Mouse (Mus musculus): ENCODE measurements around the gene Stra8. TPM values are rescaled to one million over a fixed set of nuclear protein-coding genes. Genes with fewer than 3 reads are reported as not detected.

Gene Stra8
- polyA plus RNA-seq (2012): not detected in 2 replicates

DNA sequence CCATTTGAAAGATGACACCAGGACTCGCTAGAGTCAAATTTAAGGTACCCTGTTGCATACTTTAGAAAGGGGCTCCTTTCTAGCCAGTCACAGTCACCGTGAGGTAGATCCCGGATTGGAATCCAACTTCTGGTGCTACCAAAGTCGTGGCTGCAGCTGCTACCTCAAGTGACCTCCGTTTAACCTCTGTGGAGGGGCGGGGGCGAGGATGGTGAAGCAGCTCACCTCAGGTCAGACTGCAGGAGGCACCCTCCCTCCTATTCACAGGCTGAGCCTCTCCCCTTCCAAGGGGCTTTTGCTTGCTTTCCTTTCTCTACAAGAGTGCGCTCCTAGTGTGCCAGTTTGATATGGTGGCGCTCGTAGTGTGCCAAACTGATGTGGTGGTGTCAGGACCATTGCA lies at the start of gene Stra8:
Gene Stra8, plus strand, starts transcription at position 208 of the 400 bp plus-strand sequence.
- Histone ChIP-seq H3K27me3 (ENCODE audit: control insufficient read depth) (no peaks in the 10 kb centered on the region), H3K4me1 (ENCODE audit: control insufficient read depth) (peaks cover 13% of the 10 kb centered on the region), H3K36me3 (ENCODE audit: control insufficient read depth) (no peaks in the 10 kb centered on the region), H3K9me3 (ENCODE audit: control insufficient read depth, low read length) (no peaks in the 10 kb centered on the region), H3K4me3 (replicated peaks) (no peak within 1 kb of the TSS)
- TF ChIP-seq GATA1 (IDR thresholded peaks at IDR 0.05; ENCODE audit: low read length) (no peak), TAL1 (IDR thresholded peaks at IDR 0.05; ENCODE audit: low read length) (no peak)

DNA sequence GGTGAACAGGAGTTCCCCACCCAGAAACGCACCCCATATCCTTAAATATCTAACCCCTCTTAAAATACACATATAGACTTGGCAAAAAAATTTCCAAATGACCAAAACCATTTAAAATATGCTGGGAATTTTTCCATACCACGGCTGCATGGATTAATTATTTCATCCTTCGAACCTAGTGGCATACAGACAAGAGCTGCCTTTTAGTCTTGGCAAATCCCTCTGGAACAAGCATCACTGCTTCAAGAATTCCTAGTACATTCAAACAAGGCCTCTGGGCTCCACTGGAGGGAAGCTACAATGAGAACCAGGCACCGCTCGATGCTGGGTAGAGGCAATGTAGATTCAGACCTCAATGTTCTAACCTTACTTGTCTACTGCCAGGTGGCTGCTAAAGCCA lies 49.2 kb upstream of the Stra8 start:
- H3K4me3 ChIP-seq (replicated peaks): no peak overlapping the region
- H3K27me3 ChIP-seq (ENCODE audit: control insufficient read depth): no peaks in the 10 kb centered on the region
- H3K4me1 ChIP-seq (ENCODE audit: control insufficient read depth): peaks cover 89% of the 10 kb centered on the region
- TF ChIP-seq GATA1 (IDR thresholded peaks at IDR 0.05; ENCODE audit: low read length): no peak
- TF ChIP-seq TAL1 (IDR thresholded peaks at IDR 0.05; ENCODE audit: low read length): no peak
- peaks cover 48% of the 10 kb centered on the region for H3K36me3 ChIP-seq (ENCODE audit: control insufficient read depth)
- no peaks in the 10 kb centered on the region for H3K9me3 ChIP-seq (ENCODE audit: control insufficient read depth, low read length)

DNA sequence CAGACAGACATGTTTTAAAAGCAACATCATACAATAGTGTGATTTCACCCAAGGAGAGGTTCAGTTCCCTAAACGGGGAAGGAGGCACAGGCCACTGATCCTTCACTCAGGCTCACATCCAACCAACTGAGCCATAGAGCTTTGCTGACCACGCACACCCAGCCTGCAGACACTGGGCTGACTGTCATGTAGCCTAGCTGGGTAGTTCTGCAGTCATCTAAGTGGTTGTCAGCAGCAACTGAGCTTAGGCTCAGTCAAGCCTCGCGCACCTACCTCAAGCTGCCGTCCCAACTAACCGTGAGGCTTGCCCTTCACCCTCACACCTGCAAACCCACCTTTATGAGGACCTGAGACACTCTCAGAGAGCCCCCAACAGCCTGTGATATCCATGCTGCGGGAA lies 48.0 kb upstream of the Stra8 start:
- TF ChIP-seq TAL1 (IDR thresholded peaks at IDR 0.05; ENCODE audit: low read length): no peak
- no peak for TF ChIP-seq GATA1 (IDR thresholded peaks at IDR 0.05; ENCODE audit: low read length)
- Histone ChIP-seq H3K4me1 (ENCODE audit: control insufficient read depth) (peaks cover 90% of the 10 kb centered on the region), H3K36me3 (ENCODE audit: control insufficient read depth) (peaks cover 59% of the 10 kb centered on the region), H3K4me3 (replicated peaks) (no peak overlapping the region), H3K27me3 (ENCODE audit: control insufficient read depth) (no peaks in the 10 kb centered on the region), H3K9me3 (ENCODE audit: control insufficient read depth, low read length) (no peaks in the 10 kb centered on the region)

DNA sequence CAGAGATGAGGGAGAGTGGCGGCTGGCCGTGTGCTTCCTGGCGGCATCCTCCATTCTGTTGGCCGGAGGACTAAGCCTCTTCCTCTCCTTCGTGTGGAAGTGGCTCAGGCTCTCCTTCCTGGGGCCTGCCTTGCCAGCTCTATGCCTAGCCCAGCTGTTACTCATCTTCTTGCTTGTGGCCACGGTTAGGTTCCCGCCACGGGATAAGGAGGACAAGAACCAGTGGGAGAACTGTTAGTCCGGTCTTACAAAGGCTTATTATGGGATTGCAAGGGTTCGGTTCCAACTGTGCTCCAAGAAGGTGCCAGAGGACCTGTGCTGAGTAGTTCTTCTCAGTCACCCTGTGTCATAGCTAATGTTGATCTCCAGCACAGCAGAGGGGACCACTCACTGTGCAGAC lies 47.1 kb upstream of the Stra8 start:
- Histone ChIP-seq H3K4me1 (ENCODE audit: control insufficient read depth) (peaks cover 90% of the 10 kb centered on the region), H3K27me3 (ENCODE audit: control insufficient read depth) (no peaks in the 10 kb centered on the region), H3K36me3 (ENCODE audit: control insufficient read depth) (peaks cover 59% of the 10 kb centered on the region), H3K4me3 (replicated peaks) (no peak overlapping the region), H3K9me3 (ENCODE audit: control insufficient read depth, low read length) (no peaks in the 10 kb centered on the region)
- TF ChIP-seq TAL1 (IDR thresholded peaks at IDR 0.05; ENCODE audit: low read length): no peak
- TF ChIP-seq GATA1 (IDR thresholded peaks at IDR 0.05; ENCODE audit: low read length): no peak

DNA sequence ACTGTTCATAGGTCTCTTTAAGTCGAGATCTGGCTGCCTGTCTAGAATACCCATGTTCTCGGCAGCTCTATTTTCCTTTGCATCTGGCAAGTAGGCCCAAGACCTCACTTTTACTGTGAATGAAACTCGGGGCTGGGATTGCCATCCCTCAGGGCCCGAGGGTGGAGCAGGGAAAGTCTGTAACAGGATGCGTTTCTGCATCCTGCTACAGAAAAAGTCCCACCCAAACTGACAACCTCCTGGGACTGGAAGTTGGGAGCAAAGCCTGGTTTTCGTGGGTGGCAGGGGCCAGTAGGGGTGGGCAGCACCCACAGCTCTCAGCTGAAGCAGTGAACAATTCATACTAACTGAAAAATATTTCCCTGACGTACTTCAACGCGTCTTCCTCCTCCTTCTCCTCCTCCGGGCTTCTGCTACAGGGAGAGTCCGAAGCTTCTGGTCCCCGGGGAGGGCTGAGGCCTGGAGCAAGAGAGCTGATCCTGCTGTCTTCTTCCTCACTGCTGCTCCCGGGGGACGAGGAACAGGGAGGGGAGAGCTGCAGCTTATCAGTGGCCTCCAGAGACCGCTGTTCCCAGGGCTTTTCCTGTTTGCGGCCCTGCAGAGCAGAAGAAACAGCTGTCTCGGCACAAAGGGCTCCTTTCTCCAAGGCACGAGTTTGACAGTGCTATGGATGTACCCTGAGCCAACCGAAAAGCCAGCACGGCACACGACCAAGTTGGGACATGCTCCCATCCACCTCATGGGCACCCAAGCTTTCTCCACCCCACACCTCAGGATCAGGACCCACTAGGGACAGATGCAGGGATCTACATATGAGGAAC lies 45.7 kb upstream of the Stra8 start:
- Histone ChIP-seq H3K9me3 (ENCODE audit: control insufficient read depth, low read length) (no peaks in the 10 kb centered on the region), H3K4me1 (ENCODE audit: control insufficient read depth) (peaks cover 90% of the 10 kb centered on the region), H3K4me3 (replicated peaks) (peak overlapping the region; percentile 72), H3K27me3 (ENCODE audit: control insufficient read depth) (no peaks in the 10 kb centered on the region), H3K36me3 (ENCODE audit: control insufficient read depth) (peaks cover 67% of the 10 kb centered on the region)
- peak; percentile 70 for TF ChIP-seq GATA1 (IDR thresholded peaks at IDR 0.05; ENCODE audit: low read length)
- TF ChIP-seq TAL1 (IDR thresholded peaks at IDR 0.05; ENCODE audit: low read length): peak; percentile 71

DNA sequence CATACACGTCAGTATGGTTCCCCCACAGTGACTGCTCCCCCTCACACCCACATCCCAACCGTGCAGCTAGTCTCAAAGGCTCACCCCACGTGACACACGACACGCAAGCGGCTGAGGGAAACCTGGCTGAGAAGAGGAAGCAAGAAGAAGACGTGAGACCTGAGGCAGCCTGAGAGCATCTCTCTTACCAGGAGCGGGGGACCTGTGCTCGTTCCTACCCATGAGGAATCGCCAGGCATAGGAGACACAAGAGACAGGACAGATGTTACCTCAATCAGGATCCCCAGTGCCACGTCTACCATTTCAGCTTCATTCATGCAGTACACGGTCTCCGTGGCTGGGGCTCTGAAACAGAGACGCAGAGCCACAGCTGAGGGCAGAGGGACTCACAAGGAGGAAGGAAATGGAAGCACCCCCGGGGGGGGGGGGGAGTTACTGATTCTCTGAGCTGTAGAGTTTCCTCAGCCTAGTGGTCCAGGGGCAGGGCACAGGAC lies 44.6 kb upstream of the Stra8 start:
- TF ChIP-seq GATA1 (IDR thresholded peaks at IDR 0.05; ENCODE audit: low read length): no peak
- TF ChIP-seq TAL1 (IDR thresholded peaks at IDR 0.05; ENCODE audit: low read length): no peak
- H3K4me1 ChIP-seq (ENCODE audit: control insufficient read depth): peaks cover 80% of the 10 kb centered on the region
- H3K36me3 ChIP-seq (ENCODE audit: control insufficient read depth): peaks cover 72% of the 10 kb centered on the region

DNA sequence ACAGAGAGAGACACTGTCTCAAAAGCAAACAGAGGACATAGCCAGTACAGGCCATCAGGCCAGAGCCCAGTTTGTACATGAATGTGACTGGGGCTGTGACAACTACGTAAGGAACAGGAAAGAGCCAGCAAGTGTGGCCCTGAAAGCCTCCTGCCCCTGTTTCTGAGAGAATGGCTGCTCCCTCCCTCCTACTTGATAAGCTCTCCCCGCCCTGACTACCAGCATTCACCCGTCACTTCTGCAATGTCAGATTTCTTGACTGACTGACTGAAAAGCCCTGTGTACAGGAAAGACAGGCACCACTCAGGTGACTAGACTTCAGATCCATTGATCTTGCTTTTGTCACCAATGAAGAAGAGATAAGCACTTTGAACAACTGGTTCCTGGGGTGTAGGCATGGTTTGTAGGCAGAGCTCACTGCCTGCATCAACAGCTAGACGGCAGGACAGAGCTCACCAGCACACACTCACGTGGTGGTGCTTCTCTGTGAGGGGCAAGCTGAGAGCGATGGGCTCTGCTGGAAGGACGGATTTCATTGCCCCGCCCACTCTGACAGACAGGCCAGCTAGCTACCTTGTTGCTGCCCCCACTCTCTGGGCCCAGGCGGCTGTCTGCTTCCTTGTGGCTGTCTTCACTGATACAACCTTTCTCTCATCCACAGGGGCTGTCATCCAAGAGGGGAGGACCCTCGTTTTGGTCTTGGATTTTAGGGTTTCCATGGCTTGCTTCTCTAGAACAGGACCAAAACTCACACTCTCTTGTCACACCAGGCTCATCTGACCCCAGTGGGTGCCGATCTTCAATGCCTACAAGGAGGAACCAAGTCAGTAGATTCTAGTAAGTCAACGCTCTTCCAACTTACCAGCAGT lies 43.8 kb upstream of the Stra8 start:
- Histone ChIP-seq H3K27me3 (ENCODE audit: control insufficient read depth) (no peaks in the 10 kb centered on the region), H3K4me3 (replicated peaks) (peak overlapping the region; percentile 72), H3K36me3 (ENCODE audit: control insufficient read depth) (peaks cover 80% of the 10 kb centered on the region), H3K4me1 (ENCODE audit: control insufficient read depth) (peaks cover 73% of the 10 kb centered on the region), H3K9me3 (ENCODE audit: control insufficient read depth, low read length) (no peaks in the 10 kb centered on the region)
- TF ChIP-seq GATA1 (IDR thresholded peaks at IDR 0.05; ENCODE audit: low read length) (0 out of 2 replicates have a peak, but pooled peaks have one; percentile 42), TAL1 (IDR thresholded peaks at IDR 0.05; ENCODE audit: low read length) (no peak)

More for the DNA sequence above, 44.6 kb upstream of the Stra8 start:
- Histone ChIP-seq H3K27me3 (ENCODE audit: control insufficient read depth) (no peaks in the 10 kb centered on the region), H3K9me3 (ENCODE audit: control insufficient read depth, low read length) (no peaks in the 10 kb centered on the region), H3K4me3 (replicated peaks) (peak overlapping the region; percentile 72)

DNA sequence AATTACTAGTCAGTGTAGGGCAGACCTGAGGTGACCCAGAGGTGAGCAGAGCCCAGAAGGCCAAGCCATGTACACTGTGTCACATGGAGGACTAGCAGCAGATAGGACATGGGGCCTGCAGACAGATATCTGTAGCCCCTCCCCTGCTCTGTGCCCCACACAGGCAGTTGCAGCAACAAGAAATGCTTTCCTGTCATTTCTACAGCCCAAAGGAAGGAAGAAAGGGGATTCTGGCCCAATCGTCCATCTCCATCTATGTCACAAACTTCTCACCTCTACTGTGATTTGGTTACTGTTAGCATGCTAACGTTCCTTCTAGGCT lies 43.2 kb upstream of the Stra8 start:
- Histone ChIP-seq H3K4me1 (ENCODE audit: control insufficient read depth) (peaks cover 72% of the 10 kb centered on the region), H3K4me3 (replicated peaks) (peak overlapping the region; percentile 72), H3K27me3 (ENCODE audit: control insufficient read depth) (no peaks in the 10 kb centered on the region), H3K9me3 (ENCODE audit: control insufficient read depth, low read length) (no peaks in the 10 kb centered on the region), H3K36me3 (ENCODE audit: control insufficient read depth) (peaks cover 85% of the 10 kb centered on the region)
- TF ChIP-seq TAL1 (IDR thresholded peaks at IDR 0.05; ENCODE audit: low read length): no peak
